26 mouse cellular contexts compared by ENCODE assay signal in the genomic region with DNA sequence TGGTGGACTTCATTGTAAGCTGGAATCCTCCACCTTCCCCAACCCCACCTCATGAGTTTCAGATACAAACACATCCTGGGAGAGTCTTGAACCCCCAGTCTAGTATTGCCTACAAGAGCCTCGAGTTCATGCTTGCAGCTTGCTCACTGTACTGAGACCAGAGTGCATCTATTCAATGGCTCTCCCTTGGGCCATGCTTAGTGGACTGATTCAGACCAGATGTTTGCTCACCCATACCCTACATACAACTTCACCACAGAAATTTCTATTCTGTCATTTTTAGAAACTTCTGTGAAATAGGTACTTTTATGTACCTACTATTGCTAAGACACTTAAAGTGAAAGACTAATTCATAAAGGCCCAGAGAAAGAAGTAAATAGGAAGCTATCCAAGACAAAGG. TPM values are rescaled to one million over a fixed set of nuclear protein-coding genes. Genes with fewer than 3 reads are reported as not detected.
"Had no signal": no experiment of that assay in that cellular context is flagged by ENCODE, and none has a peak within 500 bp of the region (broad histone marks: within the 10 kb centered on the region; RNA-seq: fewer than 3 reads in every experiment).

No protein-coding gene starts in this region.

- H3K4me3 ChIP-seq: limb, embryonic 12.5 days; midbrain, embryonic 15.5 days; neural tube, embryonic 13.5 days had no signal

- H3K27me3 ChIP-seq: limb, embryonic 12.5 days; midbrain, embryonic 15.5 days; neural tube, embryonic 13.5 days had no signal

- H3K36me3 ChIP-seq: midbrain, embryonic 15.5 days; neural tube, embryonic 13.5 days had no signal

- DNase-seq: kidney, adult 8-10 months; kidney, postnatal 36 days; layer of hippocampus, adult 9-11 months; layer of hippocampus, postnatal 36 days; lung, adult 2 months; lung, postnatal 36 days; retina, postnatal 1 day; right cerebral cortex, postnatal 4 days; spleen, adult 18-20 months; thymus, adult 18-20 months; thymus, postnatal 25 days had no signal

- H3K4me1 ChIP-seq: midbrain, embryonic 15.5 days had no signal

- H3K9me3 ChIP-seq: limb, embryonic 12.5 days; midbrain, embryonic 15.5 days; neural tube, embryonic 13.5 days had no signal

- ATAC-seq: lung, postnatal 0 days; midbrain, embryonic 15.5 days had no signal

- H3K9ac ChIP-seq: limb, embryonic 12.5 days; liver, embryonic 14.5 days; midbrain, embryonic 15.5 days; neural tube, embryonic 13.5 days had no signal

- H3K4me2 ChIP-seq: limb, embryonic 12.5 days; midbrain, embryonic 11.5 days; midbrain, embryonic 15.5 days; neural tube, embryonic 13.5 days had no signal

- H3K27ac ChIP-seq: limb, embryonic 12.5 days; liver, embryonic 14.5 days; midbrain, embryonic 15.5 days; neural tube, embryonic 13.5 days had no signal

RNA-seq across cellular contexts. Expression of a gene that starts 39.9 kb away (rescaled TPM):
- total RNA-seq: layer of hippocampus, adult 18-20 months; layer of hippocampus, postnatal 36 days; left cerebral cortex, adult 8-10 months; left cerebral cortex, postnatal 36 days; liver, adult 2 months; megakaryocyte progenitor cell, adult 5-6 weeks; monocyte, adult 5-6 weeks had no signal
- polyA plus RNA-seq: kidney, embryonic 16.5 days; limb, embryonic 12.5 days; liver, adult 2 months; liver, embryonic 14.5 days; lung, adult 2 months; lung, postnatal 0 days; midbrain, embryonic 11.5 days; midbrain, embryonic 15.5 days; neural tube, embryonic 13.5 days; stomach, embryonic 14.5 days; urinary bladder, adult 2 months had no signal
